Mouse (Mus musculus) thymus, adult 2 months (tissue): ENCODE results near the gene Cdon.

Experiments used
- CTCF ChIP-seq: fragments of 200-500 bp; IDR thresholded peaks from 2 replicates; pipeline ENCODE4 v1.5.1; 2012; ENCODE audit warnings: mild to moderate bottlenecking, control low read depth, low read length, moderate library complexity, borderline replicate concordance; ENCODE audit not compliant: control insufficient read depth, poor library complexity, insufficient read depth; ENCODE audit errors: extremely low read depth
- POLR2A ChIP-seq: fragments of 200-500 bp; IDR thresholded peaks from 2 replicates; pipeline ENCODE4 v1.6.1; 2012; ENCODE audit warnings: mild to moderate bottlenecking, low read length, control low read depth, moderate library complexity; ENCODE audit not compliant: control insufficient read depth, poor library complexity, insufficient read depth; ENCODE audit errors: extremely low read depth

- TF ChIP-seq CTCF (no peak), POLR2A (no peak)
These were observed 102.0 kb downstream of the Cdon start for GRCm38 (mm10) chr9:35522821-35523515.
